Mouse (Mus musculus): ENCODE results near the gene Ttc28. TPM values are rescaled to one million over a fixed set of nuclear protein-coding genes. Genes with fewer than 3 reads are reported as not detected.
A peak's percentile ranks its signal among the peaks of the same experiment; 100 is the strongest.

The Ttc28 gene
- total RNA-seq, 2 experiments from 2014 or later = 0.50 to 2.0 TPM

DNA sequence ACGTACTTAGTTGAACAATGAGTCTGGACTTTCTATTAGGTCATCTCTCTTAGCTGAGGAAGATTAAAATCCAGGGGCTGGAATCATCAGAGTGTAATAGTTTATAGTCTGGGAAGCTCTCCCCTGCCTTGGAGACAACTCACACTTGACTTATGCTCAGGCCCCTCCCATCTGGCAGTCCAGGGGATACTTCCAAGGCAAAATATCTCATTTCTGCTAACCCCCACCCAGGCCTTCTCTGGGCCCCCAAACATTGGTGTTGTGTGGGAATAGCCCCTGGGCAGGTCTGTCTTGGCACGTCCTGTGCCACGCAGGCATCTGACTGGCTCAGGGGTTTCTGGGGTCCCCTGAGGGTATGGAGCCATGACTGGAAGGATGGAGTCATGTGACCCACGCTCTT is 275.7 kb downstream of the Ttc28 start:
- ATAC-seq (replicated peaks; ENCODE audit: poor library complexity) = no peak

DNA sequence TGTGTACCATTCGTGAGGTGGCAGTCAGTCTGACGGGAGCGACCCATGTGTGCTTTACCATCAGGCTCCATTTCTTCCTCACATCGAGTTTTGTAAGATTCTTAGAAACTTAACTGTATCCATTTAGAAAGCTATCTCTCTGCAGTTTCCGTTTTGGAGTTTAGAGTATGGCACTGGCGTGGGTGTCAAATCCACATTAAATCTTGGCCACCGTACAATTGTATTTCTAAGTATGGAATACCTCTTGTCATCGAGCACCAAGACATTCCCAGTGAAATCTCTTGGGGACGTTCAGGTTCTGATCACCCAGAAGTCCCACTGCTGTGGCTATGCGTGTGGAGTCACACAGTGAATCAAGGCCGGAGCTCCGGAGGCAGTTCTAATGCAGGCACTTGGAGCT is 276.3 kb downstream of the Ttc28 start:
- ATAC-seq (replicated peaks; ENCODE audit: poor library complexity) = no peak

DNA sequence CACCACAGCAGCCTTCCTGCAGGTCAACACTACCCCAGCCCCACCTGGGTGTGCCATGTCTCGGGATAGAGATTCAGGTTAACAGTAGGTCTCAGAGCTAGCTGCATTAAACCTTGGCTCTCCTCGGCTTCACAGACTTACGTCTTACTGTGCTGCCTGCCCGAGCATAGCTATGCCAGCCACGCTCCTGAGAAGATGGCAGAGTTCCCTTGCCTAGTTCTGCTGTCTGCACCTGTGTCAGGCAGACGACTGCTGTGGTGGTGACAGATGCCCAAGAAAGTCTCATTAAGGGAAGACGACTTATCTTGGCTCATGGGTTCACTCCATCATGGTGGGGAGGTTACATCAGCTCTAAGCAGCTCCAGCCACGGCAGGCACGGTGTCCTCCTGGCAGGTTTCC is 278.7 kb downstream of the Ttc28 start:
- no peak for ATAC-seq (replicated peaks; ENCODE audit: poor library complexity)

DNA sequence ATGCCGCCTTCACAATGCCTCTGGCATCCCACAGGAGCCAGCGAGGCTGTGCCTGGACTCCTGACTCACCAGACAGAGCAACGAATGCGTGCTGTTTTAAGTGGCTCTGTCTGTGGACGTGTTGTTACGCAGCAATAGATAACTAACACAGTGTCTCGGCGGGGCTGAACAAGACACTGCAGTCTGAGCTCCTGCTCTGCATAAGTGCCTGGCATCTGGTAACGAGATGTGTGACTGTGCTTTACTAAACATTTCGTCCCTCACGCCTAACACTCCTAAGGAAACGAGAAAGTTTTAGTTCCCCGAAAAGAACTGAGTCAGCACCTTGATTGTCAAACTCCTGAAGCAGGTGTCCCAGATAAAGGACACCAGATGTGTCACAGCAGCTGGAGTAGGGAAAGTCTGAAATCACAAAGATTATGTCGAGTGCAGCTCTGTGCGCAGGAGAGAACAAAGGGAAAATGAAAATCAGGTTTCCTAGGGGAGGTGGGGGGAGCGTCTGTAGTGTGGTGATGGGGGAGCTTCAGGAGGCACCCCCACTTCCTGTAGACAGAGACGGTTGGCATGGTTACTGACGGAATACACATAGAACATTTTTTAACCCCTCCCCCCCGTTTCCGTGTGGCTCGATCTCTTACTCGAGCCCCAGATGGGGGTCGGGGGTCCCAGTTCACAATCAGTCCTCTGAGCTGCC is 280.2 kb downstream of the Ttc28 start:
- ATAC-seq (replicated peaks; ENCODE audit: poor library complexity) = peak; percentile 26; the same call in 1 of the 2 replicates

DNA sequence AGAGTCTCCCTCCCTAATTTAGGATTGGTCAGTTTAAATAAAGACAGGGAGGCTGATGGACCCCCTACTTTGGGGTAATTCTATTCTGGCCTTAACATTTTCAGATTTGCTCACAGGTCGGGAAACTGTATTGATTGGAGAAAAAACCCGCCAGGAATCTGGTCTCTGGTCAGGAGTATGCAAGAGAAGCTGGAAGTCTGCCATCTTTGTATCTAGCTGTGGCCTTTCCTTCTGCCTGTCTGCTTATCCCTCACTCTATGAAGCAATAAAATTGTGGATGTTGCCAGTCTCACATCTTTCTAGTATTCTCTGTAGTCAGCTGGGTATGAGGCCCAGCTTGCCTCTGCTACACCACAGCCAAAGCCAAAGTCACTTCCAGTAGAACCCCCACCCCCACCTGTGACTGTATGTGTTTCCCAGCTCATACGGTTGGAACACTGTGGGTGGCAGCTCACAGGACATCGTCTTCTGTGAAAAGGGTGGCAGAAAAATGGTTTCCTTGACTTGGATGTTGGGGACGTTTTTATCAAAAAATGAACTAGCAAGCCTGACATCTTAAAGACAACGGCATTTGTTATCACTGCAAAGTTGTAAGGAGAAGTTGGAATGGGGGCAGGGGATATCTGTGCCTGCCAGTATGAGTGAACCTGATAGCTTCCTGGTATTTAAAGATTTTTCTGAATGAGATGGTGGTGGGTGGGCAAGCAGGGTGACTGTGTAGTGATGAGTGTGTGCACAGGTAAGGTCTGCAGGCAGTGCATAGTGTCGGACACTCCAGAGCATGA is 281.7 kb downstream of the Ttc28 start:
- no peak for ATAC-seq (replicated peaks; ENCODE audit: poor library complexity)

DNA sequence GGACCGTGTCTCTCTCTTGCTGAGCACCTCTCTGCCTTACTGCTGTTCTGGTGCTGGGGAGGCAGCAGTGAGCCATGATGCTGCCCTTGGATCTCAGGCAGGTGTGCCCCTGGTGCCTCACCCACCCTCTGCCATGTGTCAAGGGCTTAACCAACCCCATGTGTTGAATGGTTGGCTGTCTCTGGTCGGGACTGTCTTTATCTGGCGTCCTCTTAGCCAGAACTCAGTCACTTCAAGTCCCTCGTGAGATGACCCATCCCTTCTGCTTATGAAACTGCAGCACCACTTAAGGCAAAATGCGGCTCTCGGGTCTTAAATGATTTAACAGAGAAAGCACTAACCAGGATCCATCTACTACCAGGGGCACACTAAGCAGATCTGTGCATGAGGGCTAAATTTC is 283.3 kb downstream of the Ttc28 start:
- no peak for ATAC-seq (replicated peaks; ENCODE audit: poor library complexity)

DNA sequence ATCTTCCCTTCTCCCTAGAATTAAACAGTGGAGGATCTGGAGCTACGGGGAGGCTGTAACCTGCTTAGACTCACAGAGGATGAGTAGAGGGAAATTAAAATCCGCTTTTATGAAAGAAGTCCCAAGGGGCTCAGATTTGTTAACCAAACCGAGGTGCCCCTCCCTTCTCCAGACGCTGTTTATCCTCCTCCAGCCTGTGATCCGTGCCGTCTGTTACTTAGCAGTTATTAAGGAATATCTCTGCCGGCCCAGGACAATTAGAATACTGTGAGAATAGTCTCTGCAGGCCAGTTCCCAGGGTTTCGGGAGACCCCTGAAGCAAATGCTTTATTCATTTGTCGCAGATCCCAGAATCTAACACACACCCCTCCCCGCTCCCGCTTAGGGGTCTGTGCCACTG is 283.8 kb downstream of the Ttc28 start:
- no peak for ATAC-seq (replicated peaks; ENCODE audit: poor library complexity)

DNA sequence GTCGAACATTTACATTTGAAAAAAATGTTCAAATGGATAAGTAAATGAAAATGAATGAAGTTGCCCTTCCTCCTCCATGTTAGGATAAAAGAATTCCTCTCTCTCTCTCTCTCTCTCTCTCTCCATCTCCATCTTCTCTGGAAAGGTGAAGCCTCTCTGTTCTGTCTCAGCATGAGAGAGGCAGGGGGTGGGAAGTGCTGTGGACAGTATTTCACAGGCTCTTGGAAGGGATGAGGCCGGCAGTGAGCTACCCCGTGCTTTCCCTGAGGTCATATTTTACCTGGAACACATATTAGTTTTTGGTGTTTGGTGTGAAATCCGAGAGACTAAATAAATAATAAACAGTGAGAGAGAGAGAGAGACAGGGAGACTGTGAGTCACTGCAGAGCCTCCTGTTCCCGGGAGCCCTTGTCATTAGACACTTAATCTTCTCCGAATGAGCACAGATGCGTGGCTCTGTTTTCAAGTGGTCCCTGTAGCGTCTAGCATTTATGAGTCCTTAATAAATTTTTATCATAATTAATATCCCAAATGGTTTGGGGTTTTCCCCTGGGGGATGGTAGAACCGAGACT is 284.8 kb downstream of the Ttc28 start:
- ATAC-seq (replicated peaks; ENCODE audit: poor library complexity) = no peak

DNA sequence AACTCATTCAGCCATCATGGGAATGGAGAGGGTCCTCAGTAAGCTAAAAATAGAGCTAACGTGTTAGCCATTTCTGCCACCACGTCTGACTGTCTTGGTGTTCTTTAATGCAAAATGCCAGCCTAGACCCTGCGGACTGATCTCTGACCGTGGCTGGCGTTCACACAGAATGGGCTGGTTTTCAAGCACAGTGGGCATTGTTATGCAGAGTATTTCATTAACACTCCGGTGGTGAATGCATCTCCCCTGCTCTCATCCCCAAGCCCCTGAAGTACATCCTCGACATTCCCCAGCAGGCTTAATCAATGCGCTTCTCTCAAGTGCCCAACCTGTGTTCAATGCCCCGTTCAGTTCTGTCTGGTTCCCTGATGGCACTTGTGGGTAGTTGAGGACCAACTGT is 290.8 kb downstream of the Ttc28 start:
- ATAC-seq (replicated peaks; ENCODE audit: poor library complexity) = no peak

DNA sequence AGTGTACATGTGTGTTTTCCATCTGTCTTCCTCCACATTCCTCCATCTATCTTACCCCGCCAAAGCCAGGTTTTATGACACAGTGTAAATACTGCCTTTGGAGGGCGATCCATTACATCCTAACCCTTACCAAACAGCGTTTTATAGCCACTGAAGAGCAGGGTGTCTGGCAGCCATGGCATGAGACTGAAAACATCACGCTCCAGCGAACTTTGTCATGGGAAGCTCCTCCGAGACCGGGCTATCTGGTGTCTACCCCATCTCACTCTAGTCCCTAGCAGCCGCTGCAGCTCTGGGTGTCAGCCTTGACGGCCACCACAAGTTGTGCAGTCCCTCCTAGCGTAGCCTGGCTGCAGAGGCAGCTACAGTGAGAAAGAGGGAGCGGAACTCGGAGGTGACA is 295.8 kb downstream of the Ttc28 start:
- ATAC-seq (replicated peaks; ENCODE audit: poor library complexity) = no peak

DNA sequence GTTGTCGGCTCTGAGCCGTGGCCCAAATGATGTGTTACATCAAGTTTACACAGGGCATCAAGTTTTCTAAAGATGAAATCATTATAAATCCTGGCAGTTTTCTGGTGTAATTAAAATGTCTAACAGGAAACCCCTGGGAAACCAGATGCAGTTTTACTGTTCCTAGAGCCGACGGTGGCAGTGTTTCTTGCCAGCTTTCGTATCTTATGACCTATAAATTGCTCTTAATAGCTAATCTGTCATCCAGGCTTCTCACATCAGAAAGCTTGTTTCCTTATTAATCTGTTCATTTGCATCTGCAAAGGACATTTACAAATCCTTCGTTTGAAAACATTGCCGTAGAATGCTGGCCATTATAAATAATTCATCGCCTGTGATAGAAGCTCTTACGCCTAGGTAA is 296.2 kb downstream of the Ttc28 start:
- no peak for ATAC-seq (replicated peaks; ENCODE audit: poor library complexity)

DNA sequence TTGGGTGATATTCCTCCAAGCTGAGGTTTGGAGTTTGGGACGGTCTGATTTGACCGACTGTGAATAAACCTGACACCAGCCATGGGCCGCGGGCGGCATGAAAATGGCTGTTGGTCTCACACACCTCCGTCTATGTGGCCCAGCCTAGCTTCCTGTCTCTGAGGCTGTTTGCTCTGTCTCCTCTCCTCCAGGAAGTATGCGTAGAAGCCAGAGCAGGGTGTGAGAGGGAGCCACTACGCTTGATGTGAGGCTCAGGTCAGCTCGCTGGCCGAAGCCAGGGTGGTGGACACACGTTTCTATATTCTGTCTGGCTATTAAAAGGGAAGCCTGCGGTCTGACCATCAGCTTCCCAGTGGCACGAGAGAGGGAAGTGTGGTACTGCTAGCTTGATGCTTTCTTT is 296.8 kb downstream of the Ttc28 start:
- no peak for ATAC-seq (replicated peaks; ENCODE audit: poor library complexity)

DNA sequence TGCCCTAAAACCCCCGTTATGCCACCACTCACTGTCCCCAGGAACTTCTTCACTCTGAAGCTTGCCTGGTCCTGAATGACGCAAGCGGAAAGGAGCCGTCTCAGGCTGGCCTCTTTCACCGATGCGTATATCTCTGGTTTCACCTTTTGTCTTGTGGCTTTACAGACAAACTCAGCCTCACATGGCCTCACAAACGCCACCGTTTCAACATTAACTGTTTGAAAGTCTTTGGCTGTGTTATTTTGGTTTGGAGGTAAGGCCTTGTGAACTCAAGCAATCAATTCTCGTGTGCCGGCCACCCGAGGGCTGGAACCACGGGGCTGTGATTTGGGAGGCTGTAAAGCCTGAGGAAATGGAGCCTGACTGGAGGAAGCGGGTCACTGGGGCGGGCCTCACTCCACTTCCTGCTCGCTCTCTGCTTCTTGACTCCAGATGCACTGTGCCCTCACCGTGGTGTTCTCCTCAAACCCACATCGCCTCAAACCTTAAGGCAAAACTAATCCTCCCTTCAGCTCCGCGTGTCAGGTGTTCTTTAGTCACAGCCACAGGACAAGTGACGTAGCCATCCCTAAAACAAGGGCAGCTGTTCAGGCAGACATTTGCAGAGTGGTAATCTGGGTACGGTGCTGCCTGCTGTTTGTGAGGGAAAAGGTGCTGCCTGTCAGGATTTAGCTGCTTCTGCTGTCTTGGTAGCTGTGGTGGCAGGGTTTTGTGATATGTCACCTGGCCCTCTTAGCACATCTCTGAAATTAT is 298.9 kb downstream of the Ttc28 start:
- ATAC-seq (replicated peaks; ENCODE audit: poor library complexity) = peak; percentile 90

DNA sequence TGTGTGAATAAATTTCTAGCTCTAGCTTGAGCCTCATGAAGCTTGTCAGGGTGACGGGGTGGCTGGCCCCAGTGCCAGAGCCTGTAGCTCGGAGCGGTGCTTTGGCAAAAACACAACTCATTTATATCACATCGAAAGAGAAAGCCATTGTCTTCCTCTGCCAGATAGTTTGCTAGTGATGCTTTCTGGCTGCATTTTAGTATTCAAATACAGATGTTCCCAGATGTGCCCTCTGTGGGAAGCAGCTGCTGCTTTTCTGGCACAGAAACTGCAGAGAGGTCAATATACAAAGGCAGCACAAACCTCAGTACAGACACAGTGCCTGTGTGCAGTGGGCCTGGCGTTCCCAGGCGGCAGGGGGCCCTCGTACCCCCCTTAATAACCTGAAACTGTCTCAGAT is 300.0 kb downstream of the Ttc28 start:
- no peak for ATAC-seq (replicated peaks; ENCODE audit: poor library complexity)

DNA sequence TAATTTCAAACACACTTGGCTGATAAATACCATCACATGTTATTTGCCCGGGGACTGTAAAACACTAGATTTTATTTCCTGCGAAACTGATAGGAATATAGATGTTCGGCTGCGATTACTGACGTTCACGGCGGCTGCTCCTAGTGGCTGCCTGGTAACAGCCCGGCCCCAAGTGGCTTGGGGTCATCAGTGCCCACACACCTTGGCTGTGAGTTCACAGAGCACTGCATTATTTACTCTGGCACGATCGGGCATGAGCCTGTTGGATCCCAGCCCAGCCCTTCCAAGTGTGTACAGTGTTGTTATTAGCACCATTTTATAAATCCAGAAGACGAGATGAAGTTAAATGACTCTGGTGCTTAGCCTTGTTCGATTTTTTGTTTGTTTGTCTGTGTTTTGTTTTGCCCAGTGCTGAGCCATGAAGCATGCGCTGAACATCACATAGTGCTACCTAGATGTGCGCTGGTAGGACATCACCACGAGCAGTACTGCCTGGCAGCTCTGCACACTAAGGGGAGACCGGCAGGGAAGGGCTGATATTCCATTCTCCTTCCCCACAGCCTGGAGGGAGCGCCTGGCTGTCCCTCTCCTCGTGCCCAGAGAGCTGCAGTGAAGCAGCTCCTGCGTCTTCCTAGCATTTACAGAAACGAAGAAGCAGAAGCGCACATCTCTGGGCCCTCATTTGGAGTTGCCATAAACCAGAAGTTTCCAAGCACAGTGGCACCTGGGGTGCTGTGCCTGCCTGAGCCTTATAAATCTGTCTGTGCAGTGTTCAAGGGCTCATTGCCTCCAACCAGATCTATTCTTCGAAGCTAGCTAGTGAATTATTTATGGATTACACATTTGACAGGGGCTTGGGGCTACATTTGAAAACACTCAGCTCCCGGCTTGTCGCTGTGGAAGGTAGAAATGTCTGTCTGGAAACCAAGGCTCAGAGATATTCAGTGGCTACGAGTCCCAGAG is 300.8 kb downstream of the Ttc28 start:
- no peak for ATAC-seq (replicated peaks; ENCODE audit: poor library complexity)

DNA sequence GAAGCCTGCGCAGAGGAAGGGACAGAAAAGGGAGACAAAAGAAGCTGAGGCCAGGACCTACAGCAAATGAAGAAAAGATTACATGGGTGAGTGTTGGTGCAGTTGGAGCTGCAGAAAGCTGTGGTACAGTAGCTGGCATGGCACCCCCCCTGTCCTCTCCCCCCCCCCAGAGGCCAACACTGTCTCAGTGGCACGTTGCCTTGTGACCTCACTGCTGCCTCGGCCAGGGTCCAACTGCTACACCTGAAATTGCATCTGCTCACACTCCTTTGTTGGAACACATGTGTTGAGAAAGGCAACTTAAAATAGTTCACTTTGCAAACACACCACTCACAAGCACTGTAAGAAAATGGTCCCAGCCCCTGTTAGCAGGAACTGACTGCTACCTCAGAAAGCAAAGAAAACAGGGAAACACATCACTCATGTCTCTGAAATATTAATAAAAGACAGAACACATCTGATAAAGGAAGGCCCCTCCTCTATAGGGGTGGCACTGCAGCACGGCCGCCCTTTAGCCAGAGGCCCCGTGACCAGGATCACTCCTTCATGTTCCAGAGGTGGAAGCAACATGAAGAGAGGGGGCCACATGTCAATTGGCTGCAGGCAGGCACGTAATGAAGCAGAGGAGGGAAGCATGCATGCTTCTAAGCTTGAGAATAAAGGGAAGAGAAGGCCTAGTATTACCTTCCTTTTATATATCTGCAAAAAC is 301.8 kb downstream of the Ttc28 start:
- no peak for ATAC-seq (replicated peaks; ENCODE audit: poor library complexity)

DNA sequence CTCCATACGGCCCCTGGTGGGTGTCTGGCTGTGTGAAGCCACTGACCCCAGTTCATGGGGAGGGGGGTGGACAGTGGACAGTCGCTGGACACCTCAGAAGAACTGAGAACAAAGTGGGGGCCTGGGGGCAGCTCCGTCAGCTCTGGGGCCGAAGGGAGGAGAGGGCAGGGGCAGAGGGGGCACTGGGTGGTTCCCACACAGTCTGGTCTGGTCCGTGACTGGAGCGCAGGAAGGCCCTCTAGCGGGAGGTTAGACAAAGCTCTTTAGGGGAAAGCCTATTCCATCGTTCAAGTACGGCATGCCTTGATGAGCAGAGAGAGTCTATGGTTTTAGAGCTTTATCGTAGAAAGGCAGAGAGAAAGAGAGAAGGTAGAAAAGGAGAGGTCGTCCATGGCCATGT is 307.0 kb downstream of the Ttc28 start:
- no peak for ATAC-seq (replicated peaks; ENCODE audit: poor library complexity)

DNA sequence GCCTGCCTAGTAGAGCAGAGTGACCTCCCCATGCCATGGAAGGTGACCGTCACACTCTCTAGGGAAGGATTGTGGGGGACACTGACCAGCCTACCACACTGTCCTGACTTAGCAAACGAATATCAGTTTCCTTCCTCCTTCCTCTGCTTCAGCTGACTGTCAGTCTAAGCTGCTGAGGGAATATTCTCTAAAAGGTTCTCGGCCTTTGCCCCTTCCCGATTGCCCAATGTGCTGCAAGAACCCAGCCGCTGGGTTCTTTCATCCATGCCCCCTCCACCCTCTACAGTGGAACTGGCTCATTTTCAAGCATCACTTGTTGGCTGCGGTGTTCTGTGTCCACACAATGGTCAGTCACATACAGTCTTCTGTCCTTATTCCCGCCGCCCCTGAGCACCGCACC is 312.4 kb downstream of the Ttc28 start:
- ATAC-seq (replicated peaks; ENCODE audit: poor library complexity) = peak; percentile 54

DNA sequence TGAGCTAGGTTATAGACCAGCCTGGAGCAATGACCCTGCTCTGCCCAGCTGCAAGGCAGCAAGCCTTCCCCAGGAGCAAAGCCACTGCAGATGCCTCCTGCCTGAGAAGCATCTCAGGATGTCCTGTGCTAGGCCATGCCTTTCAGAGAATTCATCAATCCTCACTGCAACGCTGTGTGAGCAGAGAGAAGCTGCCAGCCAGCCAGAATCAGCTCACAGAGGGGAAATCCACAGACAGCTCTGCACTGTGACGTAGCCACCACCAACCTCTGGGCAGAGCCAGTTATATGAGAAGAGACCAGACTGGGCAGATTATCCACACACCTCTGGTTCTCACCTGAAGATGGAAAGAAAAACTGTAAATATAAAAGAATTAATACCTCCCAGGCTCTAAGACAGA is 315.2 kb downstream of the Ttc28 start:
- no peak for ATAC-seq (replicated peaks; ENCODE audit: poor library complexity)
